Mouse (Mus musculus): ENCODE measurements around the gene 9930021J03Rik.

The 9930021J03Rik gene

DNA sequence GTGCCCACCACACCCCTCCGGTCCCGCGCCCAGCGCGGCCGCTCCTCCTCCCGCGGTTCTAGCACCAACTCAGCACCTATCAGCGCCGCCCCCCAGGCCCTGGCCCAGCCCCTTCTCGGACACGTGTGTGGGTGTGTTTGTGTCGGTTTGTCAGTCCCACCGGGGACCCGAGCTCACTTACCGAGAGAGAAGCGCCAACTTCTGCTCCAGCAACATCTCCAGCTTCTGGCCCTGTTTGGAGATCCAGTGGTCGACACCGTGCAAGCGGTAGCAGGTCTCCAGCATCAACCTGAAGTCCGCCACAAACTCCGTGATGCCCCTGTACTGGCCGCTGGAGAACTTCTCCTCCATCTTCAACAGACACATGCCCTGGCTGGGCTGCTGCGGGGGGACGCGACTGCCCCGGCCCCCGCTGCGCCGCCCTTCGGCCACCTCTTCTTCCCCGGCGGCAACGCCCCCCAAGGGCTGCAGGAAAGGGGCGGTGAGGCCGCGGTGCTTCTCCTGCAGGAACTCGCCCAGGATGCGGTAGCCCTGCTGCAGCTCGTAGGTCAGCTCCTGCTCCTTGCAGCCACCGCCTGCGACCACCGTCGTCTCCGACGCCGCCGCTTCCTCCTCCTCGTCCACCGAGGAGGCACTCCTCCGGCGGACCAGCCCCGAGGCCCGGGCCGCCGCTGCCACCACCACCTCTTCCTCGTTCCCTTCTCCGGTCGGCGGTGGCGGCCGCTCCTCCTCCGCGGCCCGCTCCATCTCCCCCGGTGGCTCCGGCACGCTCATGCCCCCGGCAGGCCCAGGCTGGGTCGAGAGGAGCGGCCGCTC lies 480 bp downstream of the 9930021J03Rik start:
- peak; percentile 39 for DNase-seq

DNA sequence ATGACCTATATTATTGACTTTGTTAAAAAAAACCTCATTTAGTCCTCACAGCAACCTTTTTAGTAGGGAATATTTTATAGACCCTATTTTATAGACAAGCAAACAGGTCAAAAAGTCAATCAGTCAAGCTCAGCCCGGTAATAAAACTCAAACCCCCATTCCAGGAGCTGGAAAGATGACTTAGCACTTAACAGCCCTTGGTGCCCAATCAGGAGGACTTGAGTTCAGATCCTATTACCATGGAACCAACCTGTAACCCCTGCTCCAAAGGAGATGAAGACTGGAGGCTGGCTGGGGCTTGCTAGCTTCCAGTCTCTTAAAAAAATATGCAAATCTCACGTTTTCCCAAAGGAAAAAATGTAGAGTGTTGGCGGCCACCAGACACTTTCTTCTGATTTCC lies 1.8 kb downstream of the 9930021J03Rik start:
- no peak for DNase-seq

DNA sequence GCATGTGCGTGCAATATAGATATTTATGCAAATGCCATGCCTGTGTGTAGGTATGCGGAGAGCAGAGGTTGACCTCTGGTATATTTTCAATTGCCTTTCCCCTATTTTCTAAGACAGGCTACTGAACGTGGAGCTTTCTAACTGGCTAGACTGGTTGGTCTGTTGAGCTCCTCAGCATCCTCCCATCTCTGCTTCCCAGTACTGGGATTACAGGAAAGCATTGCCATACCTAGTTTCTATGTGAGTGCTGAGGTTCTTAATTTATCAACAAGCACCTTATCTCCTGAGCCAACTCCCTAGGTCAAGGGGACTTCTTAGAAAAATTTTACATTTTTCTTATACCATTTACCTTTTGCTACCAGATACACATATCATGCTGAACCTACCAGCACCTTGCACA lies 8.4 kb downstream of the 9930021J03Rik start:
- DNase-seq = no peak

DNA sequence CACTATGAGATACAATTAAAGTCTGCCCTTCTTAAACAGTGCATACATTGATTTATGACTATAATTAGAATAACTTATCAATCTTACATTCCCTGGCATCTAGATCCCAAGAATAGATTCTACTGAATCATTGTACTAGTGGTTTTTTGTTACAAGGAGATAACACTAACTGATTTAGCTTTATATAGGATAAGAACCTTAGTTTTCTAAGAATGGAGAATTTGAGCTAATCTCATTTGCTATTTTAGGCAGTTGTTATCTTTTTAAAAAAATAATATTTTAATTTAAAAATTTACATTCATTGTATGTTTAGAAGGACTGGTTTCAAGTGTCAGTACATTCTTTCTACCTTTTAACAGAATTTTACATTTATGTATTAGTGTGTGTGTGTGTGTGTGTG lies 17.8 kb downstream of the 9930021J03Rik start:
- DNase-seq = no peak

DNA sequence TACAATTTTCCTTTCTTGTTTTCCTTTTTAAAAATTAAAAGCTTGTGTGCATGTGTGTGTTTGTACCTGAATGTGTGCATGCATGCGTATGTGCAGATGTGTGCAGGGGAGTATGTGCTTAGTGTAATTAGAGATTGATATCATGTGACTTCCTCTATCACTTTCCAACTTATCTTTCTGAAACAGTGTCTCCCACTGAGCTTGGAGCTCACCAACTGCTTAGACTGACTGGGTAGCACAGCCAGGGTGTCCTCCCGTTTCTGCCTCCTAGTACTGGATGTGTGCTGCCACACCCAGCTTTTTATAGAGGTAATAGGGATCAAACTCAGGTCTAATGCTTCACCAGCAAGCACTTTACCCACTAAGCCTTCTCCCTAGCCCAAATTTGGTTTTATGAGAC lies 22.9 kb downstream of the 9930021J03Rik start:
- no peak for DNase-seq

DNA sequence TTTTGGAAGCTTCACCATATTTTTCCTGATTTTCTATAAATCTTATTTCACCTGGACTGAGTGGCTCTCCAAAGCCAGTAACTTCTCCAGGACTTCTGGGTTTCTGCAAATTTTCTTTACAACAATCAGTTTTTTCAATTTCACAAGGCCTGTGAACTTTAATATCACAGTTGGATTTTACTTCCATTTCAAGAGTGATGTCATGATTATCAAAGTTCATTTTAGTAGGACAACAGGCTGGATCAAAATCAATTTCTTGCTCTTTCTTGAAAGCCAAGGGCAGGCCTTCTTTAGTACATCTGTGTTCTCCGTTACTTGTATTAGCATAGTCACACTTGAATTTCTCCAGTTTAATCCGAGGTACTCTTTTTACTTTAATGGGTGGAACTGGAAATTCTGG lies 51.9 kb downstream of the 9930021J03Rik start:
- DNase-seq = no peak

DNA sequence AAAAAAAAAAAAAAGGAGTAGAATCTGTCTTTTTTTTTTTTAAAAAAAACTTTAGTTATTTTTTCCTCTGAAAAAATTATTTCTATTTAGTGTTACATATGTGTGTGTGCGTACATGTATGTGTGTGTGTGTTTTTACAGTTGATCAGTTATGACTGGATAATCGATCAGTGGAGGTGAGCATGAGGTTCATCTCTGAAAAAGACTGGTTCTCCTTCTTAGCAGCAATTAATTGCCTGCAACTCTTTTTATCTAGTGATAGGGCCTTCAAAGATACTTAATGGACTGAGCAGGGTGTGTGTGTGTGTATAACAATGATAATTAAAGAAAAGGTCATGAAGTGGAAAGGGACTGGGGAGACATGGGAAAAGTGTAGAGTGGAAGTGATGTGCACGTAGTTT lies 54.8 kb downstream of the 9930021J03Rik start:
- DNase-seq = no peak

DNA sequence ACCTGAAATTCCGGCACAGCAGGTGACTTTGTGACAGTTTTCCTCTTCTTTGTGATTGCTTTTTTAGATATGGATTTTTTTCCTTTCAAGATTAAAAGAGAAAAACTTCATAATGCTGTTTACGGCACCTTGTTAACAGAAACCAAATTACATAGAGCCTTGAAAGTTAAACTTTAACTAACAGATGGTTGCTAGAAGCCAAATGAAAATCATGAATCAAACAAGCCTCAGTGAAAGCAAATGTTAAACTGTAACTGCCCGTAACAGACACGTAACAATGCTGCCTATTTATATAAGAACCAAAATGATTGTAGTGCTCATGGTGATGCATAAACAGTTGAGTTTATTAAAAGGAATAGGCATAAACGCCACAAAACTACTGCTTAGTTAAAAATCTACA lies 62.3 kb downstream of the 9930021J03Rik start:
- no peak for DNase-seq

DNA sequence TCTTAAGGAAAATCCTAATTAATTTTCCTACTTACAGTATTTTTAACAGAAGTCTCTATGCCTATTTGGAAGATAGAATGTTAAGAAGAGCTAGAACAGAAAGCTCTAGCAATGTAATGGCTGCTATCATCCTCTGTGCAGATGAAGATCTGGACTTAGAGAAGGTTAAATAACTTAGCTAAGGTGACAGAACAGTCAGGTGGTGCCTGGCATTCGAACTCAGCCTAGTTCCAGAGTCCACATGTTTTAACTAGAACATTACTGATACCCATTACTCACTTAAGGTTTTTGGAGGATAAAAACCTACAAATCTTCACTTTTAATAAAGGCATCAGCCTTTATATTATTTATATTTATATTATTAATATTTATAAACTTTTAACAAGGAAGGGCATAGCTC lies 65.1 kb downstream of the 9930021J03Rik start:
- no peak for DNase-seq

DNA sequence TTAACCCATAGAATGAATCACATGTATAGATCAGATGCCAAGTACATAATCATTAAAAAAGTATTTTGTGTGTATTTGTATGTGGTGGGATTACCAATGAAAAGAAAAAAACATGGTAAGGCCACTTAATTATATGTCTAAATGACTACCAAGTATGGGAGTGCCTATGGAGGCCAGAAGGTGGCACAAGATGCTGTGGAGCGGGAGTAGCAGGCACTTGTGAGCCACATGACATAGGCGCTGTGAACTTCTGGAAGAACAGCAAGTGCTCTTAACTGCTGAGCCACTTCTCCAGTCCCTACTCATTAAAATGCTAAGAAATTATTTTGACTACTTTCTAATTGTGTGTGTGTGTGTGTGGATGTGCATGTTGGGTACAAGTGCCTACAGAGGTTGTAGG lies 66.2 kb downstream of the 9930021J03Rik start:
- no peak for DNase-seq

DNA sequence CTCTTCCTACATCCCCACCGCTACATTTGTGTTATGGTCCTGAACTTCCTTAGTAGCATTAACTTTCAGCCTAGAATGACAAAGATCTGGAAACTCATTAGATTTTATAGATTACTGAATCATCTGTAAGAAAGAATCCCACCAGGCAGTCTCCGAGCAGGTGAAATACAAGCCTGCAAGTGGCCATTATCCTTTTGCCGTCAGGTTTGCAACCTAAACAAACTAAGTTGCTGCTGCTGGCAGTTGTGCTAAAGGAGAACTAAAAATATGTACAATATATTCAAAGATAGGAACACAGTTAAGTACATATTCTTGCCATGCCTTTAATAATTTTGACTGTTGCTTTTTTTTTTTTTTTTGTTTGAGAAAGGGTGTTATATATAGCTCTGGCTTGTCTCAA lies 70.4 kb downstream of the 9930021J03Rik start:
- DNase-seq = no peak

DNA sequence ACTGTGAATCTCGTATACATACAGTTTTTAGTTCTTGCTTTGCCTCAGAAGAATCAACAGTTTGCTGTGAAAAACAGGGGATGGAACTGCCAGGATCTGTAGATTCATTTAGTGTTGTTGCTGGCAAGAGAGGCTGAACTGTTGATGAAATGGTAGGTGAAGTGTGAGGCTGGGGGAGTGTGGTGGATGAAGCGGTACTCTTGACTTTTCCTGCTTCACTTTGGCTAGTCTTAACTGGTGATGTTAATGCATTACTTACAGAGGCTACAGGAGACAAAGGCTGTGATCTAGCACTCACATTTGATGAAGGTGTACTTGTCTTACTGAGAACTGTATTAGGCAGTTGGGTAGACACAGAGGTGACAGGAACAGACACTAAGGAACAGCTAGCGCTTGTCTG lies 87.3 kb downstream of the 9930021J03Rik start:
- no peak for DNase-seq

DNA sequence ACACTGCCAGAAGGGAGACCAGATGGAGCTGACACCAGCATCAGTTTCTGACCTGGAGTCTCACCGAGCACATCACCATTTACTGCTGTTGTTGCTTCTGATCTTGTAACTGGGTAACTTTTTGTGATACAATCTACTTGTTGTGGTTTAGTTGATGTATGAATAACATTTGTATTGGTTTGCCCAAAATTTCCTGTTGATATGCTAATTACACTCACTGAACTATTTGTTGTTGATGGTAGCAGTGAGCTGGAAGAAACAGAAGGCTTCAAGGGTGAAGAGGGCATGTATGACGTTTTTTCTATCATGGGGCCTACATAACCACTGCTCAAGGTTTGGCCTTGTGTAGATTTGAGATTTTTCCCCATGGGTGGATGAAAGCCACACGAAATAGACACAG lies 87.9 kb downstream of the 9930021J03Rik start:
- no peak for DNase-seq

DNA sequence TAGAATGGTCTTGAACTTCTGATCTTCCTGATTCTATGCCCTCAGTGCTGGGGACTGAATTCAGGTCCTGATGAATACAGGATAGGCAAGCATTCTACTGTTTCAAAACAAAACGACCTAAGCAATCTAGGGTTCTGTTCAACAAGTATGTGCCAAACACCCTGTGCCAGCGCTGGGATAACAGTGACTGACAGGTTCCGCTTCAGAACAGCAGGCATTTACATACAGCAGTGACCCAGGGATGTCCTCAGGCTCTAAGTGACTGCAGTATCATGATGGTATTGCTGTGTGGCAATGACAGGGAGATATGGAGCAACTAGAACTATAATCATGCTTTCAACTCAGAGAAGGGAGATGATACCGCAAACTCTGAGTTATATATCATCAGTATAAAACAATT lies 92.3 kb downstream of the 9930021J03Rik start:
- no peak for DNase-seq

DNA sequence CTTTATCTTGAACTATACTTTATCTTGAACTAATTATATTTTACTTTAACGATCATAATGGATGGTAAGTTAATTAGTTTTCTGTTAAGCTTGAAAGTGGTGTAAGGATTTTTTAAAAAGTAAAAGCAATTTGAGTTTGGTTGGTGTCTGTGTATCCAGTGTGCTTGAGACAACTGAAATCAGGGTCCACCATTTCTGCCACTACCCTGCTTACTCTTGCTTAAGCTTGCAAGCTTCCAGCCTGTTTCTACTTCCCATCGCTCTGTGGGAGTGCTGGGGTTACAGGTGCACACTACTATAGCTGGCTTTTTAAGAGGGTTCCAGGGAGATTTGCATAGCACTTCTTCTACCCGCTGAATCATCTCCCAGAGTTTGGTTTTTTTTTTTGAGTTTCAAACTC lies 96.3 kb downstream of the 9930021J03Rik start:
- DNase-seq = no peak

DNA sequence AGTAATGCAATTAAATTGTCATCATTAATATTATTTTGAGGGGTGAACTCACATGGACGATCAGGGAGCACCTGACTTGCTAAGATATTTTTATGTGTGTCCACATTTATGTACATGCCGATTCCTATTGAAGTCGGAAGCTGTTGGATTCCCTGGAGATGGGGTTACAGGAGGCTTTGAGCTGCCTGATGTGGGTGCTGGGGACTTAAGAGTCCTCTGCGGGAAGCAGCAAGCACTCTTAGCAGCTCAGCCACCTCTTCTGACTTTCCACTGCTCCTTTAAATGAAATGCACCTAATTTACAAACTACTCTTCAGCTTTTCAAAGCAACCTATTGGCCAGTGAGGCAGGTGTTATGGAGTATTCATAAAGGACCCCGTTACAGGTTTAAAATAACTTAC lies 97.3 kb downstream of the 9930021J03Rik start:
- DNase-seq = no peak

DNA sequence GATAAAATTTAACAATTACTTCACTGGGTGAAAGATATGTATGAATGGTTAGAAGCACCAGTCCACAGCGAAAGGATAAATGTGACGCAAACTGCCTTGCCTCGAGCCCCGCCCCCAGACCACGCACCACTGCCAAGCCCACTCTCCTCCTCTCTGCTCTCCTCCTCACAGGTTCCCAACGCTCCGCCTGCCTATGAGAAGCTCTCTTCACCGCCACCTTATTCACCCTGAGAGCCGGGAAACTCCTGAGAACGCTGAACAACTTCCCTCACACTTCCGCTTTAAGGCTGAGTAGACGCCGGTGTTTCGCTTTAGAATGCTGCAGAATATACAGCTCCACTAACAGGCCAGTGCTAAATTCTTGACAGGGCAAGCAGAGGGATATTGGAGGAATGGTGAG lies 97.8 kb downstream of the 9930021J03Rik start:
- DNase-seq = no peak

DNA sequence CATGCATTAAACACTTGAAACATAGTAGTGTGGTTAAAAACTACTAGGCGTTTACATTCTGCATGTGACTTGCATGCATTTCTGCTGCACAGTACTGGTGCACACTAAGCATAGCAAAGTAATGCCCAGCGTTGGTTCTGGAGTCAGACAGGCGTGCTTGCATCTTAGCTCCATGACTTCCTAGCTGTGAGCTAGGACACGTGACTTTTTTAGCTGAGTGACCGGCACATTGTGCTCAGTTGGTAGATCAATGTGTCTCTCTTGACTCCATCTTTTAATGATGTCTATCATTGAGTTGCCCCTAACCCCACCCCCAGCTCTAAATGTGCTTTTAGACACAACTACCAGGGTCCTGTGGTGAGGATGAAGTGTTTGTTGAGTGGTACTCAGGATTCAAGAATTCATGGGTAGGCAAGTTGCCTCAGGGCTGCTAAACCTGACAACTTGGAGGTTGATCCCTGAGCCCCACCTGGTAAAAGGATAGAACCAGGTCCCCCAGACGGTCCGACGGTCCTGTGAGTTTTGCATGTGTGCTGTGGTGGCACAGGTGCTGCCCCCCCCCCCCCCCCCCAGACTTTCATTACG lies 98.4 kb downstream of the 9930021J03Rik start:
- no peak for DNase-seq

DNA sequence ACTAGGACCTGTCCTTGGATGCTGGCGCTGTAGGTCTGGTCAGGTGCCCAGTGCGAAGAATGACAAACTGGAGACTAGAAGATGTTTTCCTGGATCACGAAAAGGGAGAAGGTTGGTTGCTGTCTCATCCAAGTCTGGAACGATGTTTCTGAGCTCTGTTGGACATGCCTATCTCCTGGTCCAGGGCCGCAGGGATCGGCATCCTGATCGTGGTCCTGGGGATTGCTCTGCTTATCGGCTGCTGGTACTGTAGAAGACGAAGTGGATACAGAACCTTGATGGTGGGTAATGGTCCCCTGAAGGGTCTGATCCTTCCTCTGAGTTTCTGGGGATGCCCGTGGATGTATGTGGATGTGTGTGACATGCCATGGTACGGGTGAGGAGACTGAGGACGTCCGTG lies 101.4 kb downstream of the 9930021J03Rik start:
- no peak for DNase-seq

DNA sequence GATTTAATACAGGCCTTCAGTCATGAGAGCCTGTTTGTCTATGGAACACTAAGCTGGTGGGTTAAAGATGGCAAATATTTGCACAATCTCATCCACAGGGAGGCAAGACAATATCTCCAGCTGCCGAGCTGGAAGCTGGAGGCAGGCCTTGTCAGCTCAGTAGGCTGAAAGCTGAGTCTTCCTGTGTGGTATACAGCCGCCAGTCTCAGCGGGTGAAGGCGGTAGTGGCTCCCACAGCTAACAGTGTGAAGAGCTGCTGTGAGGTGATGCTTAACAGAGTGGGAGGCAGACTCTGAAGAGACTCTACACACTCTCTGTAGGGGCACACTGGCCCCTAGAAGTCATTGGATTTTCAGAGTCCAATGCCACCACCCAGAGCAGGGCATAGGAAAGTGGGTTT lies 104.1 kb downstream of the 9930021J03Rik start:
- peak; percentile 44 for DNase-seq

DNA sequence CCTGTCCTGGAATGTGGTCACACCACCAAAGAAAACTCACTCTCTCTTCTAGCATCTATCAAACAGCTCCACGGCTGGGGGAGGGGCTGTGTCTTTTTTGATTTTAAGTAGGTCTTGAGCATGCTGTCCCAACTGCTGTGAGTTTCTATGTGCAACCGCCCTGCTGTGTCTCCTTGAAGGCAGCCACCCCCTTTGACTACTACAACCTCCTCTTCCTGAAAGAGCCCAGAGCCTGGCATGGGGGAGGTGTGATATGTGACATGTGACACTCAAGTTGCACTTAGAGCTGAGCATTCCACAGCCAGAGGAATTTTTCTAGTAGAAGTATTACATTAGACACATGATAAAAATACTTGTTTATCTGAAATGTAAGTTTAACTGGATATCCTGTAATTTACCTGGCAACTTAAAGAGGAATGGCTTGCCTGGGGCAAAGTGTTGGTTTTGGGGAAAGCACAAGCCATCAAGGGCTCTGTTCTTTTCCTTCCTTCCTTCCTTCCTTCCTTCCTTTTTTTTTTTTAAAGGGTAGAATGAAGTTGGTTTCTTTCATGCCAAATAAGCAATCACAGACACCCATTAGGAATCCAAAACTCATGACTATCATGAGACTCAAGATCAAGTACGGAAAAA lies 108.4 kb downstream of the 9930021J03Rik start, which contains the start of gene Mlana:
TSS of gene Mlana (plus strand) at position 580 of the 630 bp plus-strand sequence.
- DNase-seq = no peak

DNA sequence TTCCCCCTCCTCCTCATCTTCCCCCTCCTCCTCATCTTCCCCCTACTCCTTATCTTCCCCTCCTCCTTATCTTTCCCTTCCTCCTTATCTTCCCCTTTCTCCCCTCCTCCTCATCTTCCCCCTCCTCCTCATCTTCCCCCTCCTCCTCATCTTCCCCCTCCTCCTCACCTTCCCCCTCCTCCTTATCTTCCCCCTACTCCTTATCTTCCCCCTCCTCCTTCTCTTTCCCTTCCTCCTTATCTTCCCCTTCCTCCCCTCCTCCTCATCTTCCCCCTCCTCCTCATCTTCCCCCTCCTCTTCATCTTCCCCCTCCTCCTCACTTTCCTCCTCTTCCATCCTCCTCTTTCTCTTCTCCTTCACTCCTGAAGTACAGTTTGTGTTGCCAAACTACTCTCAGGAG lies 108.9 kb downstream of the 9930021J03Rik start:
- no peak for DNase-seq

DNA sequence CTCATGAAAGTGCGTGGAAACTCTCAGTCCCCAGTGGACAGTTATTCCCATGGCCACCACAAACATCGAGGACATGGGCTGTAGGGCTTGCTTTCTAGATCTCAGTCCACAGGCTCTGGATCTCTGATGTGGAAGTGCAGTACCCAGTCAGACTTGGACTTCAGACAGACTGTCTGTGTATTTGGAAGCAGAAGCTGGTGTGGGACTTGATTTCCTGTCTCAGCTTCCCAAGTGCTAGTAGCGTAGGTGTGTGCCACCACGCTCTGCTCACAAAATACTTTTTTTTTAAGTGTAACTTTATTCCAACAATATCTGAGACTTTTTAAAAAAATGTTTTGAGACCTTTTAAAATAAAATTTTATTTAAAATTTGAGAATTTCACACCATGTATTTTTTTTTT lies 109.5 kb downstream of the 9930021J03Rik start:
- peak; percentile 49 for DNase-seq

DNA sequence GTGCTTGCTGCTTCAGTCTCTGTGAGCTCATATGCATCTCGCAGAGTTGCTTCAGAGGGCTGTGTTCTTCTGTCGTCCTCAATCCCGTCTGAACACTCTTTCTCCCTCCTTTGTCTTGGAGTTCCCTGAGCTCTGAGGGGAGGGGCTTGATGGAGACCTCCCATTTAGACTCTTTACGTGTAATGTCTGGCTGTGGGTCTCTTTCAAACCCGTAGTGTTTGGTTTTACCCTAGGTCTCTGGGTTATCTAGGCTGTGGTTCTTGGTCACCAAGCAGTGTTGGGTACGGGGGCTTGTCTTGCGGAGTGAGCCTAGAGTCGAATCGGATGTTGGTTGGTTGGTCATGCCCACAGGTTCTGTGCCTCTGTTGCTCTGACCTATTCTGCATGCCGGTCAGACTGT lies 110.7 kb downstream of the 9930021J03Rik start:
- DNase-seq = no peak

Measured in right cerebral cortex, adult 18-20 months (tissue).